Mouse (Mus musculus) heart, postnatal 25 days (tissue): ENCODE measurements around the gene Zfp429. TPM values are rescaled to one million over a fixed set of nuclear protein-coding genes. Genes with fewer than 3 reads are reported as not detected.
"Not testable (repeated sequence)": the region's sequence is repeated elsewhere in the genome, so short reads cannot be mapped to it uniquely, and the experiment has no call there.

Experiments used
- DNase-seq: peaks from one replicate; pipeline ENCODE4 v3.0.0; 2022; ENCODE audit warnings: low spot score
- intact Hi-C: fragments of 180-260 bp; cut with DNase I; formaldehyde crosslinking; loops from one replicate; pipeline ENCODE4 v1.15.1; 2025
- total RNA-seq, 2 experiments: library from RNA; stranded (reverse); gene quantifications; 2 replicates each; pipeline ENCODE4 v1.2.3; 2021

Zfp429 gene
- 1 to 10 TPM; 1.6 to 1.9 TPM for total RNA-seq

DNA sequence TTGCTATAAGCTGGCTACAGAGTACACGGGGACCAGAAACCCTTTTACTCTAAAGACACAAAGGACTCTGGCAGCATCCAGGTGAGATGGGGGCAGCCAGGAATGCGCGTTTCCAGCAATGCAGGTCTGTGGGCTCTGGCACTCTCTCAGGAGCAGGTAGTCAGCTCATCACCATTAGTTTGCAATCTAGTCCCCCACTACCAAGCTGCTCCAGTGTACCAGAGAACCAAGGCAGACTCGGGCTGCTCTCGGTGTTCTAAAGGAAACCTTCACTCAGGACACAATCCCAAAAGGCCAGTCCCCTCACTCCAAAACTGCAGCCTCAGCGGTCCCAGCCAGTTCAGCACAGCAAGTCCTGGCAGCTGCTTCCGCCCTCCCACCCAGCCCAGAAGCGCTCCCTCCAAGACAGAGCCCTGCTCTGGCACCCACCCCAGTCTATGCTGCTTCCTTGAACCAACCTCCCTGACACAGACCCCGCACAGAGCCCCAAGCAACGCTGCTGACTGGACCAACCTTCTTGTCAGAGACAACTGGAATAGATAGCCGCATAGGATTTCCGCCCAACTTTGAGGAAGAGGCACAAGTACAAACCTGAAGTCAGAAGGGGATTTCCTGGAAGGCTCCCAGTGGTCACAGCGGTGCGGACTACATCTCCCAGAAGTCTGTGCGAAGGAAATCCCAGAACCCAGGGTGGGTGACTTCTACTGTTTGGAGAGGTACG lies at the start of gene Zfp429:
Gene Zfp429 (minus strand): TSS at position 637 of the 721 bp plus-strand sequence.
- DNase-seq, result peak; percentile 58
- intact Hi-C loops, result loop anchor here (5.0 kb wide), 1 partner anchor 37 kb away; the partner anchor contains the start of genes Gm28044 and Zfp953

GRCm38 (mm10) chr13:67437095-67437494 lies 37.5 kb upstream of the Zfp429 start:
- DNase-seq, intact Hi-C loops: not testable (repeated sequence)

- no peak for DNase-seq
- intact Hi-C loops, result no loop called here
Measured at GRCm38 (mm10) chr13:67428116-67428515, 28.5 kb upstream of the Zfp429 start.

DNA sequence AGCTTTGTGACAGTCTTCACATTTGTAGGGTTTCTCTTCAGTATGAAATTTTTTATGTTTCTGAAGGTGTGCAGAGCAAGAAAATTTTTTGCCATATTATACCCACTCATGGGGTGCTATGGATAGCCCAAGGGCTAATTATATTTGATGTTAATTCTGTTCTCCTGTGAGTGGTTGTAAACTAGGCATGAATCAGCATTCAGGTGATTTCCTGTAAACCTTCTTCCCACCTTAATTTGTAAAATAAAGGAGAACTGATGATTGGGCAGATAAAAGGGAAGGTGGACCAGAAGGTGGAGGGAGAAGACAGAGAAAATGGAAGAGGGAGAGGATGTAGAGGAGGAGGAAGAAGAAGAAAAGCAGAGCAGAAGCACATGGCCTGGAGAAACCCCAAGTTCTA lies 26.1 kb upstream of the Zfp429 start:
- DNase-seq, intact Hi-C loops: not testable (repeated sequence)

GRCm38 (mm10) chr13:67422532-67422931 lies 22.9 kb upstream of the Zfp429 start:
- intact Hi-C loops, DNase-seq: not testable (repeated sequence)

DNA sequence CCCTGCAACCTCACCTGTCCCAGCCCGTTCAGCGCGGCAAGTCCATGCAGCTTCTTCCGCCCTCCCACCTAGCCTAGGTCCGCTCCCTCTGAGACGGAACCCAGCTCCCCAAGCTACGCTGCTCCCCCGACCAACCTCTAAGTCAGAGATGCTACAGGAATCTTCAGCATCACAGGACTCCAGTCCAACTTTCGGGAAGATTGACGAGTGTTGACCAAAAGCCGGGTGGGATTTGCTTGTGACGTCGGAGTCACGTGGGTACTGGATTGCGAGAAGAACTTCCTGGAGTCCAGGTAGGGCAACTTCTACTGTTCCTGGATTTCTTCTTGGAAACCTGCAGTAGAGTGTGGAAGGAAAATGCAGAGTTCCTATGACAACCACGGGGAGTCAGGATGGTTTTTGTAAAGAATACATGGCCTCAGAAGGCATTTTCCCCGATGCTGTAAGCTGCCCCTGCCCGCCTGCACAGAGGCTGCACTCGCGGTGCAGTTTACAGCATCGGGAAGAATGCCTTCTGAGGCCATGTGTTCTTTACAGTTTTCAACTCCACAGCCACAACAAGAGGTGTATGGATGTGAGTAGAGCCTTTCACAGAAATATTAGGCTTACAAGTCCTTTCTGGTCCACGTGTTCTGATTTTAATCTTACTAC lies 21.7 kb upstream of the Zfp429 start, which contains the start of gene Zfp459:
Gene Zfp459 (minus strand): TSS at position 212 of the 651 bp plus-strand sequence.
- no peak for DNase-seq

DNA sequence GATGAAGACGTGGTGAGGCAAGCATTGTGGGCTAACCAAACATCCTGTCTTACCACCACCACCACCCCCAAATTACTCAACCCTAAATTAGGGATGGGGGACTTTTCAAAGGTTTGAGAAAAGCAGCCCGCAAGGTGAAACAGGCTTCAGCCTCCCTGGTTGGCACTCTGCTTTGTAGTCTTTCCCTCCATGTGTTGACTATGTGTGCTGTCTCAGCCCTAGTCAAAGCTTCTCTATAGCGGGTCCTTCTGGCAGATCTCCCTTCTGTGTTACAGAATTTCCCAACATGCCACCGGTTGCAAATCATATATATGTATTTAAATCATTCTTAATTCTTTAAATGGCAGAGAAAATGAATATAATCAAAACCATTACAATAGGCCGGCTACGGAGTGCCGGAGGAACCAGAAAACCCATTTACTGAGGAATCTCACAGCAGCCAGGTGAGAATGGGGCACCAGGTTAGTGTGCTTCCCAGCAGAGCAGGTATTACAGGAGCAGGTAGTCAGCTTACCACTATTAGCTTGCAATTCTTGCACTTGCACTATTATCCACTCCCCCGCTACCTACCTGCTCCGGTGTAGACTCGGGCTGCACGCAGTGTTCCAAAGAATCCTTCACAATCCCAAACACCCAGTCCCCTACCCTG lies 21.1 kb upstream of the Zfp429 start:
- DNase-seq, result no peak
- intact Hi-C loops, result no loop called here

More for the DNA sequence above, 21.7 kb upstream of the Zfp429 start, which contains the start of gene Zfp459:
- intact Hi-C loops, result no loop called here

GRCm38 (mm10) chr13:67416811-67417210 lies 17.2 kb upstream of the Zfp429 start:
- DNase-seq, result no peak
- intact Hi-C loops, result no loop called here

DNA sequence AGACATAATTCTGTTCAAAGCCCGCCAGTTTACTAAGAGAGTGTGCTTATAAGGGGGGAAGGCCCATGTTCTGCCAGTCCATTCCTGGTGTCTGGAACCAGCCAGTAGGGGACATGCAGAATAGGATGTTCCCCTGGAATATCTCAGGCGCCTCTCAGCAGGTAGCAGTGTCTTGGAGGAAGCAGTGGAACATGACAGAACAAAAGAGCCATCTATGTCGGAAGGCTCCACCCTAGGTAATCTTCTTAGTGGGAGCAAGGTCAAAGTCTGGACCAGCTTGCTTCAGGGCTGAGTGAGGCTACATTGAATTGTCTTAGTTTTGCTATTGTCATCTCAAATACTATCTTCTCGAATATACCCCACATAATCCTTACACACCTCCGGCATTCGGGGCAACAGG lies 16.1 kb upstream of the Zfp429 start:
- intact Hi-C loops, result no loop called here
- DNase-seq, result no peak

DNA sequence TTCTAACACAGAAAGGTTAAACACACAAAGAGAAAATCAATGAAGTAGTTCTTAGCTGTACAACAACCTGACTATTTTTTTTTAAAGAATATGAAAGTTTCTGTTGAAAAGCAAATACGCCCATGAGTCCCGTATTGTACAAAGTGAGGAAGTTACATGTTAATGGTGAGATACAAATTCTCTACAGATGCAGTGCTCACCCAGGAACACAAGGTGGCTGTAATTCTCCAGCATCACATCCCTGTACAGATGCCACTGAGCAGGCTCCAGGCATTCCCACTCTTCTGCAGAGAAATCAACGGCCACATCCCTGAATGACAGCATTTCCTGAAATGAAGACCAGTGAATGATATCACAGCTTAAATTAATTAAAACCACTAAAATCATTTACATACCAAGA lies 14.0 kb upstream of the Zfp429 start:
- intact Hi-C loops, DNase-seq: not testable (repeated sequence)

DNA sequence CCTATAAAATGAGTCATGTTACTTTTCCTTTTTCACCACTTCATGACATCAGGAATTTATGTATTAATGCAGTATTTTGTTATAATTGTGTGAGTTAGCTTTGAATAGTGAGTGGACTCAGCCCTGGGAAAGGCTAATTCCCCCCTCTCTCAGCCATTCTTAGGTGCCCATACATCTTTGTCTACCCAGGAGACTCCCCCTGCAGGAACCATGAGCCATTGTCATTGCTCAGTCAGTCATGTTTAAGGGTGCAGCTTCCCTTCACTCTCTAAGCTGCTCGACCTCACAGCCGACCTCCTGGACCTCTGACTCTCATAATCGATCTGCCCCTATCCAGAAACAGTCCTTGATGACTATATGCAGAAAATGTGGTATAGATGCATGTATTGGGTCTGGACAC lies 23.4 kb downstream of the Zfp429 start:
- intact Hi-C loops, DNase-seq: not testable (repeated sequence)

DNA sequence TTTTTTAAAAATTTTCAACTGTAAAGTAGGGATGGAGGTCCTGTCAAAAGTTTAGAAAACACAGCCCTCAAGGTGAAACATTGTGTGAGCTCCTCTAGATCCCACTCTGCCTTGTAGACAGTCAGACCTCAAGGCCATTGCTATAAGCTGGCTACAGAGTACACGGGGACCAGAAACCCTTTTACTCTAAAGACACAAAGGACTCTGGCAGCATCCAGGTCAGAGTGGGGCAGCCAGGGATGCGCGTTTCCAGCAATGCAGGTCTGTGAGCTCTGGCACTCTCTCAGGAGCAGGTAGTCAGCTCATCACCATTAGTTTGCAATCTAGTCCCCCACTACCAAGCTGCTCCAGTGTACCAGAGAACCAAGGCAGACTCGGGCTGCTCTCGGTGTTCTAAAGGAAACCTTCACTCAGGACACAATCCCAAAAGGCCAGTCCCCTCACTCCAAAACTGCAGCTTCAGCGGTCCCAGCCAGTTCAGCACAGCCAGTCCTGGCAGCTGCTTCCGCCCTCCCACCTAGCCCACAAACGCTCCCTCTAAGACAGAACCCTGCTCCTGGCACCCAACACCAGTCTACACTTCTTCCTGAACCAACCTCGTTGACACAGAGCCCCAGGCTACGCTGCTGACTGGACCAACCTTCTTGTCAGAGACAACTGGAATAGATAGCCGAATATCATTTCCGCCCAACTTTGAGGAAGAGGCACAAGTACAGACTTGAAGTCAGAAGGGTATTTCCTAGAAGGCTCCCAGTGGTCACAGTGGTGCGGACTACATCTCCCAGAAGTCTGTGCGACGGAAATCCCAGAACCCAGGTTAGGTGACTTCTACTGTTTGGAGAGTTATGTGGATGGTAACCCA lies 24.3 kb downstream of the Zfp429 start, which contains the start of the genes Gm28041 and Zfp456:
Gene Gm28041 (minus strand): TSS at position 684 of the 862 bp plus-strand sequence.
Gene Zfp456 (minus strand): TSS at position 761 of the 862 bp plus-strand sequence.
- peak; percentile 53 for DNase-seq
- intact Hi-C loops, result not testable (repeated sequence)

DNA sequence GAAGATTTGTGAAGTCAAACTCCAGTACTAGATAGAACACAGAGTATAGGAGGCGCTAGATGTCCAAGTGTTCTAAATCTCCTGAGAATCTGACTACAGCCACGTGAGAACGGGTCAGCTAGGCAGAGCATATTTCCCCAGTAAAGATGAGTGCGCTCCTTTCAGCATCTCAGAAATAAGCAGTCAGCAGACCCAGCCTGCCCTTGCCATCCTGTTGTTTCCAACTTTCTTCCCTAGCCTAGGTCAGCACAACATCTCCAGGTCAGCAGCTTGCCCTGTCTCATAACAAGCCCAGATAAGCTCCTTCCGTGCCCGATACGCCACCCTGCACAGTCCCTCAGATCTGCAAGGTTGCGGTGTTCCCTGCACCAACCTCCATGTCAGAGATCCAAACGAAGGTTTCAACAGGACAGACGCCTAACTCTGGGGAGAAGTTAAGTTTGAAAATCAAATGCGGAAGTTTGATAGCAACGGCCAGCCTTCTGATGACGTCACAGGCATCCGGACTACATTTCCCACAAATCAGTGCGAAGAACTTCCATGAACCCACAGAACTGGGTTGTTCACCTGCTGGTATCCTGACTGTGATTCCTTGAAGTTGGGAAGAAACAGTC lies 39.4 kb downstream of the Zfp429 start, which contains the start of the genes Gm28044 and Zfp953:
Gene Gm28044 (minus strand): TSS at position 406 of the 614 bp plus-strand sequence.
Gene Zfp953 (minus strand): TSS at position 475 of the 614 bp plus-strand sequence.
- peak; percentile 71 for DNase-seq

GRCm38 (mm10) chr13:67351854-67352253 lies 47.8 kb downstream of the Zfp429 start:
- DNase-seq, result no peak
- intact Hi-C loops, result no loop called here

More for the DNA sequence above, 39.4 kb downstream of the Zfp429 start, which contains the start of the genes Gm28044 and Zfp953:
- intact Hi-C loops, result loop anchor here (2.0 to 5.0 kb wide), 3 partner anchors 25 to 298 kb away; partner anchors contain the start of genes Zfp429 and Zfp712

GRCm38 (mm10) chr13:67343422-67343821 lies 56.2 kb downstream of the Zfp429 start:
- intact Hi-C loops, result no loop called here

More at GRCm38 (mm10) chr13:67343422-67343821, 56.2 kb downstream of the Zfp429 start:
- no peak for DNase-seq
